Mouse (Mus musculus) heart, adult 8-10 months (tissue): ENCODE results near the gene Trank1. TPM values are rescaled to one million over a fixed set of nuclear protein-coding genes. Genes with fewer than 3 reads are reported as not detected.

Experiments
- DNase-seq: peaks from one replicate; pipeline ENCODE4 v3.0.0; 2022; ENCODE audit warnings: low spot score
- total RNA-seq, 4 experiments: library from RNA; stranded (reverse); gene quantifications; 2 replicates each; pipeline ENCODE4 v1.2.4; 2022

Gene Trank1
- total RNA-seq, 4 experiments from 2014 or later, result 0.16 TPM; not detected in 3

GRCm38 (mm10) chr9:111302196-111302831, 9.2 kb upstream of the Trank1 start:
- no peak for DNase-seq

GRCm38 (mm10) chr9:111304036-111304435, 7.5 kb upstream of the Trank1 start:
- no peak for DNase-seq

- no peak for DNase-seq
Measured at GRCm38 (mm10) chr9:111306142-111306541, 5.4 kb upstream of the Trank1 start.

- no peak for DNase-seq
Measured at GRCm38 (mm10) chr9:111311843-111312441, 403 bp downstream of the Trank1 start.

GRCm38 (mm10) chr9:111312442-111313141, 1.1 kb downstream of the Trank1 start:
- DNase-seq, result no peak

GRCm38 (mm10) chr9:111313299-111313698, 1.8 kb downstream of the Trank1 start:
- DNase-seq, result no peak

- no peak for DNase-seq
Measured at GRCm38 (mm10) chr9:111313793-111314192, 2.3 kb downstream of the Trank1 start.

GRCm38 (mm10) chr9:111314219-111314618, 2.7 kb downstream of the Trank1 start:
- DNase-seq, result peak; percentile 3

- no peak for DNase-seq
Measured at GRCm38 (mm10) chr9:111320912-111321311, 9.4 kb downstream of the Trank1 start.

GRCm38 (mm10) chr9:111324881-111325280, 13.3 kb downstream of the Trank1 start:
- DNase-seq, result peak; percentile 1

GRCm38 (mm10) chr9:111329881-111330280, 18.3 kb downstream of the Trank1 start:
- no peak for DNase-seq

GRCm38 (mm10) chr9:111333790-111334189, 22.3 kb downstream of the Trank1 start:
- DNase-seq, result no peak

GRCm38 (mm10) chr9:111334555-111335164, 23.1 kb downstream of the Trank1 start:
- DNase-seq, result no peak

- no peak for DNase-seq
Measured at GRCm38 (mm10) chr9:111351233-111351632, 39.7 kb downstream of the Trank1 start.

- no peak for DNase-seq
Measured at GRCm38 (mm10) chr9:111351641-111352040, 40.1 kb downstream of the Trank1 start.

GRCm38 (mm10) chr9:111352646-111353045, 41.1 kb downstream of the Trank1 start:
- no peak for DNase-seq

GRCm38 (mm10) chr9:111355041-111355440, 43.5 kb downstream of the Trank1 start:
- no peak for DNase-seq

GRCm38 (mm10) chr9:111356386-111356785, 44.8 kb downstream of the Trank1 start:
- DNase-seq, result peak; percentile 9

- no peak for DNase-seq
Measured at GRCm38 (mm10) chr9:111363656-111364055, 52.1 kb downstream of the Trank1 start.

- DNase-seq, result no peak
Measured at GRCm38 (mm10) chr9:111367713-111368112, 56.2 kb downstream of the Trank1 start.

- DNase-seq, result no peak
Measured at GRCm38 (mm10) chr9:111372079-111372478, 60.5 kb downstream of the Trank1 start.

- no peak for DNase-seq
Measured at GRCm38 (mm10) chr9:111377868-111378267, 66.3 kb downstream of the Trank1 start.
